ENCODE assay signal across 13 mouse cellular contexts in genomic region chr16:9800221-9800620, GRCm38 (mm10).
"Had no signal": no experiment of that assay in that cellular context is flagged by ENCODE, and none has a peak within 500 bp of the region (broad histone marks: within the 10 kb centered on the region; RNA-seq: fewer than 3 reads in every experiment).

No protein-coding gene starts in this region.

- H3K4me3 ChIP-seq: limb, embryonic 15.5 days; liver, embryonic 12.5 days; lung, embryonic 15.5 days; midbrain, embryonic 12.5 days; neural tube, embryonic 13.5 days had no signal

- H3K9me3 ChIP-seq: limb, embryonic 15.5 days; liver, embryonic 12.5 days; lung, embryonic 15.5 days; midbrain, embryonic 12.5 days; neural tube, embryonic 13.5 days had no signal

- H3K4me2 ChIP-seq: limb, embryonic 15.5 days; liver, embryonic 12.5 days; lung, embryonic 15.5 days; midbrain, embryonic 12.5 days; neural tube, embryonic 13.5 days had no signal

- H3K27ac ChIP-seq: limb, embryonic 15.5 days; liver, embryonic 12.5 days; lung, embryonic 15.5 days; midbrain, embryonic 12.5 days; neural tube, embryonic 13.5 days had no signal

- ATAC-seq: liver, embryonic 12.5 days; midbrain, embryonic 16.5 days had no signal

- H3K4me1 ChIP-seq: limb, embryonic 15.5 days; liver, embryonic 12.5 days; lung, embryonic 15.5 days; midbrain, embryonic 12.5 days; neural tube, embryonic 13.5 days had no signal

- H3K9ac ChIP-seq: limb, embryonic 15.5 days; liver, embryonic 12.5 days; lung, embryonic 15.5 days; midbrain, embryonic 12.5 days; neural tube, embryonic 13.5 days had no signal

- H3K27me3 ChIP-seq: limb, embryonic 15.5 days; liver, embryonic 12.5 days; lung, embryonic 15.5 days; midbrain, embryonic 12.5 days; neural tube, embryonic 13.5 days had no signal

- DNase-seq: kidney, postnatal 25 days; lung, postnatal 14 days; retina, postnatal 1 day; right cerebral cortex, postnatal 4 days; spleen, adult 18-20 months; thymus, adult 18-20 months; thymus, postnatal 14 days had no signal

- H3K36me3 ChIP-seq: limb, embryonic 15.5 days; liver, embryonic 12.5 days; lung, embryonic 15.5 days; midbrain, embryonic 12.5 days; neural tube, embryonic 13.5 days had no signal
